Mouse (Mus musculus): Measurements from ENCODE around the gene Llgl2. TPM values are rescaled to one million over a fixed set of nuclear protein-coding genes. Genes with fewer than 3 reads are reported as not detected.

The Llgl2 gene
- polyA plus RNA-seq, 1 experiment from 2014 or later, result 0.80 TPM

DNA sequence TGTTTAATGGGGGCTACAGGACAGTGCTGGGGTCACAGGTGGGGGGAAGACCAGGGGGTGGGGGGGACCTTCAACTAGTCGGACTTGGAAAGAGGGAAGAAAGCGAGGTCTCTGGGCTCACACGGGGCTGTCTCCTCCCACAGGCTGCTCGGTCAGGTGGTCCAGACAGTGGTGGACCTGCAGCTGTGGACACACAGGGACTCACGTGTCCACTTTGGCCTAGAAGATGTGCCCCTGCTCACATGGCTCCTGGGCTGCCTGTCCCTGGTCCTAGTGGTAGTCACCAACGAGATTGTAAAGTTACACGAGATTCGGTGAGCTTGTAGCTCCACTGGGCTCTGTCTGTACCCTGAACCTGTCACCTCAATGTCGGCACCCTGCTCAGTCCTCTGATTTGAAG is 26.2 kb upstream of the Llgl2 start:
- Histone ChIP-seq H3K36me3 (ENCODE audit: inconsistent target) (peaks cover 43% of the 10 kb centered on the region), H3K4me3 (ENCODE audit: inconsistent target) (no peak overlapping the region), H3K27ac (no peak overlapping the region), H3K79me2 (ENCODE audit: inconsistent target) (no peaks in the 10 kb centered on the region)
- 89% methylated on average over 9 of the region's 9 CpGs for WGBS (ENCODE audit: missing documents)

- WGBS (ENCODE audit: missing documents), result 85% methylated on average over 14 of the region's 18 CpGs
- no peak overlapping the region for H3K27ac ChIP-seq
- no peaks in the 10 kb centered on the region for H3K79me2 ChIP-seq (ENCODE audit: inconsistent target)
- peaks cover 10% of the 10 kb centered on the region; the same call in 1 of the 2 replicates for H3K36me3 ChIP-seq (ENCODE audit: inconsistent target)
- H3K4me3 ChIP-seq (ENCODE audit: inconsistent target), result no peak overlapping the region
Measured at GRCm38 (mm10) chr11:115800981-115801380, 22.9 kb upstream of the Llgl2 start.

DNA sequence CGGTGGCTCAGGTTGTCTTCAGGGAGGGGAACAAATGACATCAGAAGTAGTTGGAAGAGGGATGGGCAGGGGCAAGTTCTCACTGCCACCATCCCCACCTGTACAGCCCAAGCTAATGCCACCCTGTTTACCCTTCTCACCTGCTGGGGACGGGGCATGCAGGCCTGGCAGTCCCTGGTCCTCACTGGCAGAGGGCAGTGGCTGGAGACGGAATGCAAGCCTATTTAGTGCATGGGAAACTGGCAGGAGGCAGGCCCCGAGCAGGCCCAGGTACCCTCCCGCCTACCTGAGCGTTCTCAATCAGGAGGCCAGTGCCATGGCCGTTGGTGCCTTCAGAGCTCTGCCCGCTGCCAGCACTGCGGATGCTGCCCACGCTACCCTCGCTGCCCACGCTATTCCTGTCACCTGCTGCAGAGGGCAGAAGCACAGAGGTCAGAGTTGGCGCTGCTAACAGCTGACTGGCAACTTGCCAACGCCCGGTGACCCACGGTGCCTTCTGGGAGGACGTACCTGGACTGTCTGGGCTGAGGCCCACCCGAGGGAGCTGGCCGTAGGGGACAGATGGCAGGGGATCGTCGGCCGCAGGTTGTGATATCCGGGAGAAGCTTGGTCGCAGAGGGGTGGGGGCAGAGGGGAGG is 20.7 kb upstream of the Llgl2 start:
- Histone ChIP-seq H3K79me2 (ENCODE audit: inconsistent target) (no peaks in the 10 kb centered on the region), H3K36me3 (ENCODE audit: inconsistent target) (0 out of 2 replicates have a peak, but pooled peaks cover 4% of the 10 kb centered on the region), H3K27ac (no peak overlapping the region), H3K4me3 (ENCODE audit: inconsistent target) (no peak overlapping the region)
- 91% methylated on average over 20 of the region's 24 CpGs for WGBS (ENCODE audit: missing documents)

DNA sequence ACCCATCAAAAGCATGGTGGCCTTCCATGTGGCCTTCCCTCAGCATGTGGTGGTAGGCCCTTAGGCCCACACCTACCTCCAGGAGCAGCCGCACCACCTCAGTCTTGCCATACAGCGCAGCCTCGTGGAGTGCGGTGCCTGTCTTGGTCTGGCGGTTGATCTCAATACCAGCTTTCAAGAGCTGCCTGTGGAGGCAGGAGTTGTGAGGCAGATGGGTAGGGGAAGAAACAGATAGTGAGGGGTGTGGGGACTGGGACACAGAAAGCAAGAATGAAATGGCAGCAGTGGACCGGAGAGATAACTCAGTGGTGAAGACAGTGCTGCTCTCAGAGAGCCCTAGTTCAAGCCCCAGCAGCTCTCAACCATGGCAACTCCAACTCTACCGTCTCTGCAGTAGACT is 18.8 kb upstream of the Llgl2 start:
- H3K36me3 ChIP-seq (ENCODE audit: inconsistent target), result no peaks in the 10 kb centered on the region
- 93% methylated on average over 7 of the region's 7 CpGs for WGBS (ENCODE audit: missing documents)
- H3K4me3 ChIP-seq (ENCODE audit: inconsistent target), result no peak overlapping the region
- H3K27ac ChIP-seq, result no peak overlapping the region
- H3K79me2 ChIP-seq (ENCODE audit: inconsistent target), result no peaks in the 10 kb centered on the region

DNA sequence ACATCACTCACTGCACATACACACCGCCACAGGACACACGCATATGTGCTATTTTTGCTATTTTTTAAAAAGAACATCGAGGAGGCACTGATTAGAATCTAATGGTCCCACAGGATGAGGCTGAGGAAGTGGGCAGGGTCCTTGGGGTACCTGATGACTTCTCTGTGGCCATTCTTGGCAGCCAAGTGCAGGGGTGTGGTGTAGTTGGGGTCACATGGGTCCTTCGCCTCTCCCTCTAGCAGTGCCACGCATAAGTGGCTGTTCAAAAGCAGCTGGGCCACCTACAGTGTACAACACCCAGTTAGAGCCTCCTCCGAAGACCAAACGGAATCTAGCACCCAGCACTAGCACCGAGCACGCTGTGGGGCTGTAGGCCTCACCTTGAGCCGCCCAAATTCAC is 17.7 kb upstream of the Llgl2 start:
- no peak overlapping the region for H3K27ac ChIP-seq
- 79% methylated on average over 10 of the region's 10 CpGs for WGBS (ENCODE audit: missing documents)

GRCm38 (mm10) chr11:115807306-115807705 is 16.5 kb upstream of the Llgl2 start:
- 97% methylated on average over 6 of the region's 6 CpGs for WGBS (ENCODE audit: missing documents)
- Histone ChIP-seq H3K79me2 (ENCODE audit: inconsistent target) (no peaks in the 10 kb centered on the region), H3K4me3 (ENCODE audit: inconsistent target) (no peak overlapping the region), H3K36me3 (ENCODE audit: inconsistent target) (no peaks in the 10 kb centered on the region), H3K27ac (no peak overlapping the region)

More for the DNA sequence above, 17.7 kb upstream of the Llgl2 start:
- H3K36me3 ChIP-seq (ENCODE audit: inconsistent target), result no peaks in the 10 kb centered on the region
- H3K79me2 ChIP-seq (ENCODE audit: inconsistent target), result no peaks in the 10 kb centered on the region
- no peak overlapping the region for H3K4me3 ChIP-seq (ENCODE audit: inconsistent target)

DNA sequence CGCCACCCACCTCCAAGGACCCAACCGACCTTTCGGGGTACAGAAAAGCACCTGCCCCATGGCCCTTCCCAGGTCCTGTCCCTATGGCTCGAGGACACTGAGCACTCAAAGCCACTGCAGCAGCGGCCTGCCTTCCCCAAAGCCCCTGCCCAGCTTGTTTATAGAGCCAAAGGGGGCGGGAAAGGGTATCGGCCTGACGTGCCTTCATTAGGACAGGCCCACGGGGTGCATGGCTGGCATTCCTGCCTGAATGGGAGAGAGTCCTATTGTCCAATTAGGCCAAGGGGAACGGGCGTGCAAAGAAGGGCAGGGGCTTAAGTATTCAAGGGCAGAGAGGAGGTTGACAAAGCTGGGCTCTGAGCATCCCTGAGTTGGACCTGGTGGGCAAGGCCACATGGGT is 15.9 kb upstream of the Llgl2 start:
- Histone ChIP-seq H3K79me2 (ENCODE audit: inconsistent target) (no peaks in the 10 kb centered on the region), H3K4me3 (ENCODE audit: inconsistent target) (no peak overlapping the region), H3K27ac (no peak overlapping the region), H3K36me3 (ENCODE audit: inconsistent target) (no peaks in the 10 kb centered on the region)
- 90% methylated on average over 11 of the region's 11 CpGs for WGBS (ENCODE audit: missing documents)

GRCm38 (mm10) chr11:115808696-115809310 is 15.0 kb upstream of the Llgl2 start:
- Histone ChIP-seq H3K4me3 (ENCODE audit: inconsistent target) (no peak overlapping the region), H3K27ac (no peak overlapping the region), H3K79me2 (ENCODE audit: inconsistent target) (no peaks in the 10 kb centered on the region), H3K36me3 (ENCODE audit: inconsistent target) (no peaks in the 10 kb centered on the region)
- WGBS (ENCODE audit: missing documents), result 51% methylated on average over 10 of the region's 10 CpGs

DNA sequence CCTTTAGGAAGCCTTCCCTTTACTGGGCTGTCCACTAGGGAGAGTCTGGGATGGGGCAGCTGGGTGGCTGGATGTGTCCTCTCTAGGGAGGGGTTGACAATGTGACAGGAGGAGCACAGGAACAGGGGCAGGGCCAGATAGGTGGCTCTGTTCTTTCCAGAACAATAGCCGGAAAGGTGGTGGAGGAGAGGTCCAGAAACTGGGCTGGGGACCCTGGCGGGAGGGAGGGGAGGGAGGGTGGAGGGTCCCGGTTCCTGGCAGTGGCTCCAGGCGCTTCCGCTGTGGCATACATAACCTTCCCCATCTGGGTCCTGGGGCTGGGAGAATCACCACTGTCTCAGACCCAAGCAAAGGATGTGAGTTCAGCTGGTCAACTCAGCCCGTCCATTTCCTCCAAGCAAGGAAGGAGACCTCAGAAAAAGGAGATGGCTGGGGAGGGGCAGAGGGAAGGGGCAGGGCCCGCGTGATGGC is 14.5 kb upstream of the Llgl2 start:
- H3K79me2 ChIP-seq (ENCODE audit: inconsistent target), result no peaks in the 10 kb centered on the region
- H3K4me3 ChIP-seq (ENCODE audit: inconsistent target), result no peak overlapping the region
- no peaks in the 10 kb centered on the region for H3K36me3 ChIP-seq (ENCODE audit: inconsistent target)
- 86% methylated on average over 8 of the region's 8 CpGs for WGBS (ENCODE audit: missing documents)
- no peak overlapping the region for H3K27ac ChIP-seq

DNA sequence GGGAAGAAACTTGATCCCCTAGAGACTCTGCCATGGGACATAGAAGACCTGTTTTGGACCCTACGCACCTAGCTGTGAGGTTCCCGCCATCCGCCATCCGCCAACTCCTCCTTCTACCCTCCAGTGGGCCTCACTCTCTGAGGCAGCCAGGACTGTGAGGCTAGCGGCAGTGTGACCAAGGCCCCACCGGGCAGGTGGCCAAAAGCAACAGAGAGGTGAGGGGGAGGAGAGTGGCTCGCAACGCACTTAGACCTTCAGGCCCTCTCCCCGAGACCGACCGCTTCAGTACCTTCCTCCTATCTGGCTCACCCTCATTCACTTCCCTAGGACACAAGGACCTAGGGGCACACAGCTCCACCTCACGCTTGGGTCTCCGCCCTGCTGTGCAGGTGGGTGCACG is 13.5 kb upstream of the Llgl2 start:
- H3K27ac ChIP-seq, result no peak overlapping the region
- H3K79me2 ChIP-seq (ENCODE audit: inconsistent target), result no peaks in the 10 kb centered on the region; the same call in 1 of the 2 replicates
- no peak overlapping the region for H3K4me3 ChIP-seq (ENCODE audit: inconsistent target)
- no peaks in the 10 kb centered on the region for H3K36me3 ChIP-seq (ENCODE audit: inconsistent target)
- 94% methylated on average over 14 of the region's 14 CpGs for WGBS (ENCODE audit: missing documents)

GRCm38 (mm10) chr11:115811381-115812093 is 12.3 kb upstream of the Llgl2 start:
- H3K4me3 ChIP-seq (ENCODE audit: inconsistent target), result no peak overlapping the region
- no peaks in the 10 kb centered on the region; the same call in 1 of the 2 replicates for H3K79me2 ChIP-seq (ENCODE audit: inconsistent target)
- 94% methylated on average over 20 of the region's 20 CpGs for WGBS (ENCODE audit: missing documents)
- H3K36me3 ChIP-seq (ENCODE audit: inconsistent target), result no peaks in the 10 kb centered on the region
- H3K27ac ChIP-seq, result no peak overlapping the region

GRCm38 (mm10) chr11:115812095-115812494 is 11.8 kb upstream of the Llgl2 start:
- H3K27ac ChIP-seq, result no peak overlapping the region
- no peak overlapping the region for H3K4me3 ChIP-seq (ENCODE audit: inconsistent target)
- WGBS (ENCODE audit: missing documents), result 98% methylated on average over 7 of the region's 7 CpGs
- H3K79me2 ChIP-seq (ENCODE audit: inconsistent target), result no peaks in the 10 kb centered on the region; the same call in 1 of the 2 replicates
- no peaks in the 10 kb centered on the region for H3K36me3 ChIP-seq (ENCODE audit: inconsistent target)

- no peak overlapping the region for H3K27ac ChIP-seq
Measured at GRCm38 (mm10) chr11:115812533-115813420, 11.1 kb upstream of the Llgl2 start.

More at GRCm38 (mm10) chr11:115812533-115813420, 11.1 kb upstream of the Llgl2 start:
- Histone ChIP-seq H3K36me3 (ENCODE audit: inconsistent target) (no peaks in the 10 kb centered on the region), H3K4me3 (ENCODE audit: inconsistent target) (peak overlapping the region; percentile 48), H3K79me2 (ENCODE audit: inconsistent target) (no peaks in the 10 kb centered on the region; the same call in 1 of the 2 replicates)
- WGBS (ENCODE audit: missing documents), result 17% methylated on average over 28 of the region's 28 CpGs
